Mouse (Mus musculus): ENCODE measurements around the gene Coro1c. TPM values are rescaled to one million over a fixed set of nuclear protein-coding genes. Genes with fewer than 3 reads are reported as not detected.

Gene Coro1c
- polyA plus RNA-seq, 1 experiment from 2014 or later = 108 TPM

DNA sequence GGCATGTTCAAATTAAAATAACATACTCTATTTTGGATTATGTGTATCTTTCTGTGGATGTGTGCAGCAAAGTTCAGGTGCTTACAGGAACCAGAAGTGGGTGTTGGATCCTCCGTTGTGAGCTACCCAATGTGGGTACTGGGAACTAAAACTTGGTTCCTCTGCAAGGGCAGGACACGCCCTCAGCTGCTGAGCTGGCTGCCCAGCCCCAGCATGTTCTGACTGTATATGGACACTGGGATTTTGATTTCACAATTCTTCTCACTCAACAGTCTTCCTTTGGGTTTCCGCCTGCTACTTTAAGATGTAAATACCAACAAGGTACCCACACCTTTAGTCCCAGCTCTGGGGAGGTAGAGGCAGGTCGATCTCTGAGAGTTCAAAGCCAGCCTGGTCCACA lies 68.1 kb downstream of the Coro1c start:
- no peaks in the 10 kb centered on the region for H3K4me1 ChIP-seq (ENCODE audit: control insufficient read depth, insufficient read depth, low read length)
- H3K27ac ChIP-seq (ENCODE audit: low read depth, low read length) = no peak overlapping the region
- no peak overlapping the region for H3K4me3 ChIP-seq (ENCODE audit: low read length)
- WGBS = 93% methylated on average over 4 of the region's 4 CpGs
- no peak overlapping the region for H3K9ac ChIP-seq (ENCODE audit: low read depth, low read length)
- no peaks in the 10 kb centered on the region for H3K27me3 ChIP-seq (ENCODE audit: control insufficient read depth, insufficient read depth, low read length)
- no peaks in the 10 kb centered on the region for H3K9me3 ChIP-seq (ENCODE audit: control insufficient read depth, low read length)
- peaks cover 28% of the 10 kb centered on the region for H3K36me3 ChIP-seq (ENCODE audit: control insufficient read depth, insufficient read depth, low read length)
- no peak overlapping the region for H3K4me2 ChIP-seq (replicated peaks; ENCODE audit: low read depth, low read length)
- no peak for ATAC-seq (ENCODE audit: low FRiP score, low TSS enrichment)

- no peak for ATAC-seq (ENCODE audit: low FRiP score, low TSS enrichment)
- 0 out of 2 replicates have a peak, but pooled peaks cover 4% of the 10 kb centered on the region for H3K36me3 ChIP-seq (ENCODE audit: control insufficient read depth, insufficient read depth, low read length)
- no peak overlapping the region for H3K27ac ChIP-seq (ENCODE audit: low read depth, low read length)
- WGBS = 65% methylated on average over 10 of the region's 10 CpGs
- no peak overlapping the region for H3K4me2 ChIP-seq (replicated peaks; ENCODE audit: low read depth, low read length)
- no peaks in the 10 kb centered on the region for H3K27me3 ChIP-seq (ENCODE audit: control insufficient read depth, insufficient read depth, low read length)
- no peaks in the 10 kb centered on the region for H3K4me1 ChIP-seq (ENCODE audit: control insufficient read depth, insufficient read depth, low read length)
- no peaks in the 10 kb centered on the region for H3K9me3 ChIP-seq (ENCODE audit: control insufficient read depth, low read length)
- H3K4me3 ChIP-seq (ENCODE audit: low read length) = no peak overlapping the region
- H3K9ac ChIP-seq (ENCODE audit: low read depth, low read length) = no peak overlapping the region
Measured at GRCm38 (mm10) chr5:113836961-113837360, 71.6 kb downstream of the Coro1c start.

DNA sequence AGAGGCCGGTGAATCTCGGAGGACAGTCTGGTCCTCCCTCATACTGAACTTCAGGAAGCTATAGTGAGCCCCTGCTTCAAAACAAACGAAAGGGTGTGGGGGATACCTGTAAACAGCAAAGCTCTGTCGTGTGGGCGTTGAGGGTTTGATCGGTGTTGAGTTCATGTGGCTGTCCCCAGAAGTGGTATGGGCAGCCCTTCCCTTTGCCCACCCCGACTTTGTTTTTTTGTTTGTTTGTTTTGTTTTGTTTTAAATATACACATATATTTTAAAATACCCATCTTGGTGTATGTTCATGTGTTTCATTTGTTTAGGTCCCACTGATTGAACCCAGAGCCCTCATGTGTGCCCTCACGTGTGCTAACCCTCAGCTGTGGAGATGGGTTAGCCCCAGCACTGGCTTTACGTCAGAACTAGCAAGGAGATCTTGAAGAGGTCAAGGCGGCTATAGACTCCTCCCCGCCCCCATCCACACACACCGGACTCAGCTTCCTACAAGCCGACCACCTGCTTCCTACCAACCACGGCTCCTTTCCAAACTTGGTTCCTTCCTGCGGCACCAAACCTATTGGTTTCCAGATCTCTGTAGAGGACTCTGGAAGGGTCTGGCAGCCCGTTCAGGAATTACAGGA lies 75.1 kb downstream of the Coro1c start:
- WGBS = 59% methylated on average over 16 of the region's 16 CpGs
- no peak overlapping the region for H3K27ac ChIP-seq (ENCODE audit: low read depth, low read length)
- 0 out of 2 replicates have a peak, but pooled peaks cover 3% of the 10 kb centered on the region for H3K4me1 ChIP-seq (ENCODE audit: control insufficient read depth, insufficient read depth, low read length)
- no peak overlapping the region for H3K4me2 ChIP-seq (replicated peaks; ENCODE audit: low read depth, low read length)
- no peak for ATAC-seq (ENCODE audit: low FRiP score, low TSS enrichment)
- no peaks in the 10 kb centered on the region for H3K27me3 ChIP-seq (ENCODE audit: control insufficient read depth, insufficient read depth, low read length)
- H3K9ac ChIP-seq (ENCODE audit: low read depth, low read length) = no peak overlapping the region
- no peaks in the 10 kb centered on the region for H3K9me3 ChIP-seq (ENCODE audit: control insufficient read depth, low read length)
- H3K4me3 ChIP-seq (ENCODE audit: low read length) = no peak overlapping the region
- H3K36me3 ChIP-seq (ENCODE audit: control insufficient read depth, insufficient read depth, low read length) = no peaks in the 10 kb centered on the region

- no peak within 1 kb of the TSS for H3K27ac ChIP-seq (ENCODE audit: low read depth, low read length)
- 0 out of 2 replicates have a peak within 1 kb of the TSS, but pooled peaks have one; percentile 7 for H3K9ac ChIP-seq (ENCODE audit: low read depth, low read length)
- 0 out of 2 replicates have a peak within 1 kb of the TSS, but pooled peaks have one; percentile 3 for H3K4me2 ChIP-seq (replicated peaks; ENCODE audit: low read depth, low read length)
- no peak for ATAC-seq (ENCODE audit: low FRiP score, low TSS enrichment)
- no peak within 1 kb of the TSS for H3K4me3 ChIP-seq (ENCODE audit: low read length)
- H3K4me1 ChIP-seq (ENCODE audit: control insufficient read depth, insufficient read depth, low read length) = 0 out of 2 replicates have a peak, but pooled peaks cover 3% of the 10 kb centered on the region
- H3K27me3 ChIP-seq (ENCODE audit: control insufficient read depth, insufficient read depth, low read length) = no peaks in the 10 kb centered on the region
- no peaks in the 10 kb centered on the region for H3K36me3 ChIP-seq (ENCODE audit: control insufficient read depth, insufficient read depth, low read length)
- WGBS = 24% methylated on average over 8 of the region's 8 CpGs
- H3K9me3 ChIP-seq (ENCODE audit: control insufficient read depth, low read length) = no peaks in the 10 kb centered on the region
Measured at GRCm38 (mm10) chr5:113832490-113832901, 76.1 kb downstream of the Coro1c start, which contains the start of gene Selplg. Gene Selplg, minus strand, starts transcription at chr5:113832644.

GRCm38 (mm10) chr5:113831741-113832140 lies 76.8 kb downstream of the Coro1c start:
- H3K4me1 ChIP-seq (ENCODE audit: control insufficient read depth, insufficient read depth, low read length) = 0 out of 2 replicates have a peak, but pooled peaks cover 3% of the 10 kb centered on the region
- no peak overlapping the region for H3K4me2 ChIP-seq (replicated peaks; ENCODE audit: low read depth, low read length)
- ATAC-seq (ENCODE audit: low FRiP score, low TSS enrichment) = no peak
- 0 out of 2 replicates have a peak overlapping the region, but pooled peaks have one; percentile 7 for H3K9ac ChIP-seq (ENCODE audit: low read depth, low read length)
- no peak overlapping the region for H3K27ac ChIP-seq (ENCODE audit: low read depth, low read length)
- no peaks in the 10 kb centered on the region for H3K27me3 ChIP-seq (ENCODE audit: control insufficient read depth, insufficient read depth, low read length)
- no peaks in the 10 kb centered on the region for H3K36me3 ChIP-seq (ENCODE audit: control insufficient read depth, insufficient read depth, low read length)
- H3K9me3 ChIP-seq (ENCODE audit: control insufficient read depth, low read length) = no peaks in the 10 kb centered on the region
- 50% methylated on average over 3 of the region's 3 CpGs for WGBS
- H3K4me3 ChIP-seq (ENCODE audit: low read length) = no peak overlapping the region

DNA sequence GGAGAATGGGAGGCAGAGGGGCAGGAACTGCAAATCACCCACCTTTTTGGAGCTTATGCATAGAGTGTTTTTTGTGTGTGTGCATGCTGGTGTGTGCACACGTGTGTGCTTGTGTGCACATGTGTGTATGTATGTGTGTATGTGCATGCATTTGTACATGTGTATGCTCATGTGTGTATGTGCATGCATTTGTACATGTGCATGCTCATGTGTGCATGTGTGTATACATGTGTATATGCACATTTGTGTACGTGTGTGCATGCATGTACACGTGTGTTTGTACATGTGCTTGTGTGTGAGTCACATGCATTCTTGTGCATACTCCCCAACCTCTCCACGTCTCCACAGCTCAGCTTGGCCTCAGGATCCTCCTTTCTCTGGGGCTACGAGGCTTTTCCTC lies 77.8 kb downstream of the Coro1c start:
- ATAC-seq (ENCODE audit: low FRiP score, low TSS enrichment) = no peak
- H3K27me3 ChIP-seq (ENCODE audit: control insufficient read depth, insufficient read depth, low read length) = no peaks in the 10 kb centered on the region
- H3K4me1 ChIP-seq (ENCODE audit: control insufficient read depth, insufficient read depth, low read length) = 0 out of 2 replicates have a peak, but pooled peaks cover 3% of the 10 kb centered on the region
- H3K27ac ChIP-seq (ENCODE audit: low read depth, low read length) = no peak overlapping the region
- H3K4me3 ChIP-seq (ENCODE audit: low read length) = no peak overlapping the region
- H3K9ac ChIP-seq (ENCODE audit: low read depth, low read length) = no peak overlapping the region
- no peak overlapping the region for H3K4me2 ChIP-seq (replicated peaks; ENCODE audit: low read depth, low read length)
- H3K36me3 ChIP-seq (ENCODE audit: control insufficient read depth, insufficient read depth, low read length) = no peaks in the 10 kb centered on the region
- WGBS = 86% methylated on average over 5 of the region's 5 CpGs
- H3K9me3 ChIP-seq (ENCODE audit: control insufficient read depth, low read length) = no peaks in the 10 kb centered on the region

GRCm38 (mm10) chr5:113830292-113830643 lies 78.3 kb downstream of the Coro1c start:
- no peak overlapping the region for H3K4me2 ChIP-seq (replicated peaks; ENCODE audit: low read depth, low read length)
- H3K4me3 ChIP-seq (ENCODE audit: low read length) = no peak overlapping the region
- H3K9me3 ChIP-seq (ENCODE audit: control insufficient read depth, low read length) = no peaks in the 10 kb centered on the region
- no peaks in the 10 kb centered on the region for H3K27me3 ChIP-seq (ENCODE audit: control insufficient read depth, insufficient read depth, low read length)
- no peak overlapping the region for H3K27ac ChIP-seq (ENCODE audit: low read depth, low read length)
- H3K4me1 ChIP-seq (ENCODE audit: control insufficient read depth, insufficient read depth, low read length) = 0 out of 2 replicates have a peak, but pooled peaks cover 3% of the 10 kb centered on the region
- 49% methylated on average over 10 of the region's 10 CpGs for WGBS
- H3K36me3 ChIP-seq (ENCODE audit: control insufficient read depth, insufficient read depth, low read length) = no peaks in the 10 kb centered on the region
- ATAC-seq (ENCODE audit: low FRiP score, low TSS enrichment) = no peak
- no peak overlapping the region for H3K9ac ChIP-seq (ENCODE audit: low read depth, low read length)

GRCm38 (mm10) chr5:113829566-113830291 lies 78.8 kb downstream of the Coro1c start:
- 0 out of 2 replicates have a peak, but pooled peaks cover 3% of the 10 kb centered on the region for H3K4me1 ChIP-seq (ENCODE audit: control insufficient read depth, insufficient read depth, low read length)
- 71% methylated on average over 7 of the region's 7 CpGs for WGBS
- H3K27me3 ChIP-seq (ENCODE audit: control insufficient read depth, insufficient read depth, low read length) = no peaks in the 10 kb centered on the region
- ATAC-seq (ENCODE audit: low FRiP score, low TSS enrichment) = no peak
- H3K4me2 ChIP-seq (replicated peaks; ENCODE audit: low read depth, low read length) = no peak overlapping the region
- no peak overlapping the region for H3K27ac ChIP-seq (ENCODE audit: low read depth, low read length)
- H3K4me3 ChIP-seq (ENCODE audit: low read length) = no peak overlapping the region
- no peak overlapping the region for H3K9ac ChIP-seq (ENCODE audit: low read depth, low read length)
- H3K36me3 ChIP-seq (ENCODE audit: control insufficient read depth, insufficient read depth, low read length) = no peaks in the 10 kb centered on the region
- H3K9me3 ChIP-seq (ENCODE audit: control insufficient read depth, low read length) = no peaks in the 10 kb centered on the region

GRCm38 (mm10) chr5:113828481-113828880 lies 80.1 kb downstream of the Coro1c start:
- ATAC-seq (ENCODE audit: low FRiP score, low TSS enrichment) = peak; percentile 50; the same call in 1 of the 2 replicates
- WGBS = 45% methylated on average over 7 of the region's 7 CpGs
- no peaks in the 10 kb centered on the region for H3K36me3 ChIP-seq (ENCODE audit: control insufficient read depth, insufficient read depth, low read length)
- 0 out of 2 replicates have a peak overlapping the region, but pooled peaks have one; percentile 9 for H3K9ac ChIP-seq (ENCODE audit: low read depth, low read length)
- H3K4me1 ChIP-seq (ENCODE audit: control insufficient read depth, insufficient read depth, low read length) = 0 out of 2 replicates have a peak, but pooled peaks cover 3% of the 10 kb centered on the region
- no peaks in the 10 kb centered on the region for H3K9me3 ChIP-seq (ENCODE audit: control insufficient read depth, low read length)
- no peak overlapping the region for H3K4me3 ChIP-seq (ENCODE audit: low read length)
- H3K27ac ChIP-seq (ENCODE audit: low read depth, low read length) = no peak overlapping the region
- H3K27me3 ChIP-seq (ENCODE audit: control insufficient read depth, insufficient read depth, low read length) = no peaks in the 10 kb centered on the region
- H3K4me2 ChIP-seq (replicated peaks; ENCODE audit: low read depth, low read length) = no peak overlapping the region

Data from kidney, embryonic 14.5 days (tissue).